ENCODE assay signal across 9 mouse cellular contexts in the genomic region with DNA sequence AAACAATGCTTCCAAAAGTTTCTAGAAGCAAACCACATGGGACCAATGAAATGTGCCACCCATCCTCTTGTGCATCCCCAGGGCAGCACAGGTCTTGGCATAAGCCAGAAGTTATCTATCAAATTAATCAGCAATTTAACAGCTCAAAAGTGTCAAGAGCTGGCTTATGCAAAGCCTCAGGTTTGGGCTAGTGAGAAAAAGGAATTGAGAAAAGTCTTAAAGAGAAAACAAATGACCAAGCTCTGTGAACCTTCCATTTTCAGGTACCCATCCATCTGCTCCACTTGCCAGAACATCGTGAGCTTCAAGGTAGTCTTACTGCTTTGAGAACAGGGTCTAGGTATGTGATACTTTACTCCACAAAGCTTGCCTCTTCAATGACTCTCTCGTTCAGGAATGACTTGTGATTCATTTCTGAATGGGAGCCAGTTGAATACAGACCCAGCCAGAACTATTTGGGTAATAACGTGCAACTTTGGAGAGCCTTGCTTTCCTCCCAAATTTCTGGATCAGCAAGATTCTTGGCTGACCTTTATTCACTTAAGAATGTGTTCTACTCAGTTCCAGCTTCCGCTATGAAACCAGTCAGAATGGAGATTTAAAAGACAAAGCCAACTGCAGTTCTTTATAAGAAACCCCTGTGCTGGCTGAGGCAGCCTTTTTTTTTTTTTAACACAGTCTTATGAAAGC. TPM values are rescaled to one million over a fixed set of nuclear protein-coding genes. Genes with fewer than 3 reads are reported as not detected.
DNase-seq lines count a peak whose midpoint lies in the region; ATAC-seq lines count a peak whose summit lies in the region.
"Had no signal": no experiment of that assay in that cellular context is flagged by ENCODE, and none has a peak within 500 bp of the region (broad histone marks: within the 10 kb centered on the region; RNA-seq: fewer than 3 reads in every experiment).

No protein-coding gene starts in this region.

- no peak for ATAC-seq in kidney, embryonic 14.5 days (ENCODE audit: low FRiP score, low TSS enrichment)
- ATAC-seq in midbrain, embryonic 13.5 days: no peak
- ATAC-seq in forebrain, embryonic 11.5 days (replicated peaks; ENCODE audit: low FRiP score): no peak

- H3K27ac ChIP-seq in kidney, embryonic 14.5 days (ENCODE audit: low read depth, low read length): peak overlapping the region; percentile 59; the same call in 1 of the 2 replicates
- H3K27ac ChIP-seq in midbrain, embryonic 13.5 days: no peak overlapping the region
- no peak overlapping the region for H3K27ac ChIP-seq in forebrain, embryonic 11.5 days (ENCODE audit: low read depth, low read length)
- H3K27ac ChIP-seq: midbrain, embryonic 12.5 days had no signal

- H3K4me1 ChIP-seq in kidney, embryonic 14.5 days (ENCODE audit: control insufficient read depth, insufficient read depth, low read length): no peaks in the 10 kb centered on the region
- peaks cover 47% of the 10 kb centered on the region for H3K4me1 ChIP-seq in midbrain, embryonic 13.5 days (replicated peaks)
- 0 out of 2 replicates have a peak, but pooled peaks cover 2% of the 10 kb centered on the region for H3K4me1 ChIP-seq in forebrain, embryonic 11.5 days (replicated peaks; ENCODE audit: control insufficient read depth, insufficient read depth, low read length)

- 83% methylated on average over 4 of the region's 4 CpGs for WGBS in kidney, embryonic 14.5 days
- 85% methylated on average over 4 of the region's 4 CpGs for WGBS in midbrain, embryonic 13.5 days
- 83% methylated on average over 4 of the region's 4 CpGs for WGBS in forebrain, embryonic 11.5 days

- peaks cover 34% of the 10 kb centered on the region for H3K36me3 ChIP-seq in kidney, embryonic 14.5 days (ENCODE audit: control insufficient read depth, insufficient read depth, low read length)
- peaks cover 4% of the 10 kb centered on the region; the same call in 1 of the 2 replicates for H3K36me3 ChIP-seq in splenic B cell, adult 2 months (ENCODE audit: control insufficient read depth, insufficient read depth, low read length, poor library complexity, severe bottlenecking)
- H3K36me3 ChIP-seq in midbrain, embryonic 13.5 days: peaks cover 30% of the 10 kb centered on the region
- H3K36me3 ChIP-seq in forebrain, embryonic 11.5 days (ENCODE audit: control insufficient read depth, insufficient read depth, low read length): no peaks in the 10 kb centered on the region

- DNase-seq in ovary, adult 18-20 months (ENCODE audit: low spot score): peak; percentile 25
- DNase-seq in ovary, postnatal 36 days (ENCODE audit: low spot score): no peak
- peak; percentile 94 for DNase-seq in fibroblast of lung, adult 2 months (ENCODE audit: low read depth)
- DNase-seq in splenic B cell, adult 2 months (ENCODE audit: low read depth, low spot score): peak; percentile 46
- DNase-seq in layer of hippocampus, adult 8-10 months (ENCODE audit: low spot score in 2 of 2): no peak
- DNase-seq in forebrain, embryonic 11.5 days (ENCODE audit: low spot score): no peak

- H3K9ac ChIP-seq in kidney, embryonic 14.5 days (ENCODE audit: low read depth, low read length): no peak overlapping the region; the same call in 1 of the 2 replicates
- no peak overlapping the region for H3K9ac ChIP-seq in midbrain, embryonic 13.5 days (replicated peaks)
- no peak overlapping the region for H3K9ac ChIP-seq in forebrain, embryonic 11.5 days (ENCODE audit: low read length)
- H3K9ac ChIP-seq: midbrain, embryonic 12.5 days had no signal

- no peaks in the 10 kb centered on the region for H3K27me3 ChIP-seq in kidney, embryonic 14.5 days (ENCODE audit: control insufficient read depth, insufficient read depth, low read length)
- no peaks in the 10 kb centered on the region for H3K27me3 ChIP-seq in splenic B cell, adult 2 months (ENCODE audit: control insufficient read depth, insufficient read depth, low read length, poor library complexity, severe bottlenecking)
- no peaks in the 10 kb centered on the region for H3K27me3 ChIP-seq in midbrain, embryonic 13.5 days
- H3K27me3 ChIP-seq in forebrain, embryonic 11.5 days (ENCODE audit: control insufficient read depth, insufficient read depth, low read length): no peaks in the 10 kb centered on the region
- H3K27me3 ChIP-seq: midbrain, embryonic 12.5 days had no signal

- no peaks in the 10 kb centered on the region for H3K9me3 ChIP-seq in kidney, embryonic 14.5 days (ENCODE audit: control insufficient read depth, low read length)
- H3K9me3 ChIP-seq in midbrain, embryonic 13.5 days: no peaks in the 10 kb centered on the region
- no peaks in the 10 kb centered on the region for H3K9me3 ChIP-seq in forebrain, embryonic 11.5 days (ENCODE audit: control insufficient read depth, low read length)
- H3K9me3 ChIP-seq: midbrain, embryonic 12.5 days had no signal

- no peak overlapping the region for H3K4me3 ChIP-seq in kidney, embryonic 14.5 days (ENCODE audit: low read length)
- no peak overlapping the region for H3K4me3 ChIP-seq in midbrain, embryonic 13.5 days (replicated peaks)
- H3K4me3 ChIP-seq in forebrain, embryonic 11.5 days (ENCODE audit: low read depth, low read length): no peak overlapping the region
- H3K4me3 ChIP-seq: midbrain, embryonic 12.5 days had no signal

- no peak overlapping the region for H3K4me2 ChIP-seq in kidney, embryonic 14.5 days (replicated peaks; ENCODE audit: low read depth, low read length)
- no peak overlapping the region for H3K4me2 ChIP-seq in midbrain, embryonic 13.5 days (replicated peaks)
- H3K4me2 ChIP-seq in forebrain, embryonic 11.5 days (ENCODE audit: low read depth, low read length, severe bottlenecking): no peak overlapping the region
- H3K4me2 ChIP-seq: midbrain, embryonic 12.5 days had no signal

RNA-seq across cellular contexts. Expression of a gene that starts 56.5 kb away (rescaled TPM):
- polyA plus RNA-seq in kidney, embryonic 14.5 days (2014; fragmentation: Nextera tagmentation; extraction: Ambion mirVana): 28.7 and 48.3 TPM in 2 replicates
- 10 to 100 TPM; 44.7 to 51.3 (median 47.7) TPM for total RNA-seq in layer of hippocampus, adult 8-10 months (2022)
- polyA plus RNA-seq in midbrain, embryonic 13.5 days (2015; fragmentation: Nextera tagmentation; extraction: Ambion mirVana): 34.9 and 36.9 TPM in 2 replicates
- 38.6 and 42.7 TPM in 2 replicates for polyA plus RNA-seq in forebrain, embryonic 11.5 days (2014; fragmentation: Nextera tagmentation; extraction: Ambion mirVana)

Comparison
In these comparisons a context has a peak if more than half of its experiments do, and no peak if none do; other contexts are left out.
1. DNase-seq: peak in ovary, adult 18-20 months (single experiment), fibroblast of lung, adult 2 months (single experiment) and splenic B cell, adult 2 months (single experiment); none in ovary, postnatal 36 days (single experiment), layer of hippocampus, adult 8-10 months (0 of 2) and forebrain, embryonic 11.5 days (single experiment).